Mouse (Mus musculus): Measurements from ENCODE around the gene Adamts17. TPM values are rescaled to one million over a fixed set of nuclear protein-coding genes. Genes with fewer than 3 reads are reported as not detected.
A peak's percentile ranks its signal among the peaks of the same experiment; 100 is the strongest.

The Adamts17 gene
- total and polyA plus RNA-seq, 3 experiments, result 0.47 to 1.5 (median 0.51) TPM

GRCm38 (mm10) chr7:66912866-66913265 is 73.3 kb downstream of the Adamts17 start:
- TF ChIP-seq CTCF (IDR thresholded peaks at IDR 0.05) (no peak), POLR2A (IDR thresholded peaks at IDR 0.05; ENCODE audit: insufficient read depth, low read depth, low read length) (no peak), EP300 (IDR thresholded peaks at IDR 0.05; ENCODE audit: insufficient read depth, low read depth, low read length) (no peak)
- peaks cover 7% of the 10 kb centered on the region for H3K4me1 ChIP-seq (ENCODE audit: control insufficient read depth, insufficient read depth, low read length)
- H3K9ac ChIP-seq (ENCODE audit: low read depth, low read length), result no peak overlapping the region
- intact Hi-C loops (cut with DNase I), result no loop called here
- no peaks in the 10 kb centered on the region for H3K27me3 ChIP-seq (ENCODE audit: control insufficient read depth, insufficient read depth, low read length)
- H3K27ac ChIP-seq, result no peak overlapping the region
- no peaks in the 10 kb centered on the region for H3K36me3 ChIP-seq (ENCODE audit: control insufficient read depth, insufficient read depth, low read length)
- no peak overlapping the region for H3K4me3 ChIP-seq
- H3K79me2 ChIP-seq (replicated peaks; ENCODE audit: control insufficient read depth, insufficient read depth, low read length), result no peaks in the 10 kb centered on the region
- peak; percentile 48 to 59 for DNase-seq
- WGBS, result 25% methylated on average over 5 of the region's 5 CpGs

DNA sequence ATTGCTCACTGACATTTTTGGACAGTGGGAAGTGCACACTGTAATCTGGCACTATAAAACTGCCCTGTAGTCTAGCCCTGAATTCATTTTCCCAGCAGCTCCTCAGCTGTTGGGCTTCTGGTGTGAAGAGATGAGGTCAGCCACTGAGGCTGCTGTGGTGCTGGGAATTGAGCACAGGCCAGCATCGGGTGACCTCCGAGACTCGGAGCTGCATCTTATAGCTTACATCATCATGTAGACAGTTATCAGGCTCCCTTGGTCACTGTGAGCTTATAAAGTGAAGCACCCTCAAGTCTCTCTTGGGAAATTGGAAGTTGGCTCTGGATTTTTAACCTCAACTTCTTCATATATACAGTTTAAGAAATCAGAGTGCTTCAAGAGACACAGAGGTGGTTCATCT is 84.1 kb downstream of the Adamts17 start:
- Histone ChIP-seq H3K4me1 (ENCODE audit: control insufficient read depth, insufficient read depth, low read length) (peaks cover 3% of the 10 kb centered on the region; the same call in 1 of the 2 replicates), H3K4me3 (no peak overlapping the region), H3K79me2 (replicated peaks; ENCODE audit: control insufficient read depth, insufficient read depth, low read length) (no peaks in the 10 kb centered on the region), H3K9ac (ENCODE audit: low read depth, low read length) (no peak overlapping the region), H3K36me3 (ENCODE audit: control insufficient read depth, insufficient read depth, low read length) (no peaks in the 10 kb centered on the region), H3K27ac (no peak overlapping the region), H3K27me3 (ENCODE audit: control insufficient read depth, insufficient read depth, low read length) (no peaks in the 10 kb centered on the region)
- intact Hi-C loops (cut with DNase I), result no loop called here
- TF ChIP-seq CTCF (IDR thresholded peaks at IDR 0.05) (no peak), POLR2A (IDR thresholded peaks at IDR 0.05; ENCODE audit: insufficient read depth, low read depth, low read length) (no peak), EP300 (IDR thresholded peaks at IDR 0.05; ENCODE audit: insufficient read depth, low read depth, low read length) (no peak)
- 79% methylated on average over 3 of the region's 3 CpGs for WGBS
- DNase-seq, result no peak

GRCm38 (mm10) chr7:66924104-66924503 is 84.6 kb downstream of the Adamts17 start:
- Histone ChIP-seq H3K79me2 (replicated peaks; ENCODE audit: control insufficient read depth, insufficient read depth, low read length) (no peaks in the 10 kb centered on the region), H3K27ac (no peak overlapping the region), H3K36me3 (ENCODE audit: control insufficient read depth, insufficient read depth, low read length) (no peaks in the 10 kb centered on the region), H3K4me3 (no peak overlapping the region), H3K9ac (ENCODE audit: low read depth, low read length) (no peak overlapping the region), H3K4me1 (ENCODE audit: control insufficient read depth, insufficient read depth, low read length) (peaks cover 3% of the 10 kb centered on the region), H3K27me3 (ENCODE audit: control insufficient read depth, insufficient read depth, low read length) (no peaks in the 10 kb centered on the region)
- intact Hi-C loops (cut with DNase I), result no loop called here
- TF ChIP-seq CTCF (IDR thresholded peaks at IDR 0.05) (no peak), EP300 (IDR thresholded peaks at IDR 0.05; ENCODE audit: insufficient read depth, low read depth, low read length) (no peak), POLR2A (IDR thresholded peaks at IDR 0.05; ENCODE audit: insufficient read depth, low read depth, low read length) (no peak)
- no peak for DNase-seq
- 100% methylated on average over 1 of the region's 1 CpGs for WGBS

- WGBS, result 15% methylated on average over 6 of the region's 6 CpGs
- TF ChIP-seq POLR2A (IDR thresholded peaks at IDR 0.05; ENCODE audit: insufficient read depth, low read depth, low read length), result no peak
- 0 out of 2 replicates have a peak, but pooled peaks have one; percentile 32 for TF ChIP-seq EP300 (IDR thresholded peaks at IDR 0.05; ENCODE audit: insufficient read depth, low read depth, low read length)
- H3K27me3 ChIP-seq (ENCODE audit: control insufficient read depth, insufficient read depth, low read length), result no peaks in the 10 kb centered on the region
- DNase-seq, result peak; percentile 76 to 84
- intact Hi-C loops (cut with DNase I), result loop anchor here (5.0 kb wide), 1 partner anchor 87 kb away; no protein-coding TSS in a partner anchor
- no peaks in the 10 kb centered on the region for H3K79me2 ChIP-seq (replicated peaks; ENCODE audit: control insufficient read depth, insufficient read depth, low read length)
- no peak overlapping the region for H3K9ac ChIP-seq (ENCODE audit: low read depth, low read length)
- H3K27ac ChIP-seq, result no peak overlapping the region
- peaks cover 17% of the 10 kb centered on the region for H3K4me1 ChIP-seq (ENCODE audit: control insufficient read depth, insufficient read depth, low read length)
- no peaks in the 10 kb centered on the region for H3K36me3 ChIP-seq (ENCODE audit: control insufficient read depth, insufficient read depth, low read length)
- no peak overlapping the region for H3K4me3 ChIP-seq
Observed at GRCm38 (mm10) chr7:66929263-66929662, 89.7 kb downstream of the Adamts17 start.

DNA sequence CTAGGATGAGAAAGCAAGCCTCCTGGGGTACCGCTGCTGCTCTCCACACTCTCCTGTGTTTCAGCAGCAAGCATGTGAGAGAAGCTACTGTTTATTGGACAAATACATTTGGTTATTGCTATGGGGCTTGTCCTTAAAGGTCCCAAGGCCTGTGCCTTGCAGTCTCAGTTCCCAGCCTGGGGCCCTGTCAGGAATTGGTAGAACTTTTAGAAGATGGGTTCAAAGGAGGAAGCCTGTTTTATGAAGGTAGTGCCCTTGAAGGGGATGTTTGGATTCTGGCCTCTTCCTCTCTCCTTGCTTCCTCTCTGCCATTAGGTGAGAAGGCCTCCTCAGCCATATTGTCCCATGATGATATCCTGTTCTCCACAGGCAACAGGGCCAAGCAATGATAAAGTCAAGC is 91.8 kb downstream of the Adamts17 start:
- intact Hi-C loops (cut with DNase I), result no loop called here
- 100% methylated on average over 1 of the region's 1 CpGs for WGBS
- DNase-seq, result no peak
- Histone ChIP-seq H3K27me3 (ENCODE audit: control insufficient read depth, insufficient read depth, low read length) (no peaks in the 10 kb centered on the region), H3K79me2 (replicated peaks; ENCODE audit: control insufficient read depth, insufficient read depth, low read length) (no peaks in the 10 kb centered on the region), H3K27ac (no peak overlapping the region), H3K4me3 (no peak overlapping the region), H3K9ac (ENCODE audit: low read depth, low read length) (no peak overlapping the region), H3K36me3 (ENCODE audit: control insufficient read depth, insufficient read depth, low read length) (no peaks in the 10 kb centered on the region), H3K4me1 (ENCODE audit: control insufficient read depth, insufficient read depth, low read length) (peaks cover 17% of the 10 kb centered on the region)
- no peak for TF ChIP-seq CTCF (IDR thresholded peaks at IDR 0.05)
- no peak for TF ChIP-seq POLR2A (IDR thresholded peaks at IDR 0.05; ENCODE audit: insufficient read depth, low read depth, low read length)
- TF ChIP-seq EP300 (IDR thresholded peaks at IDR 0.05; ENCODE audit: insufficient read depth, low read depth, low read length), result no peak

DNA sequence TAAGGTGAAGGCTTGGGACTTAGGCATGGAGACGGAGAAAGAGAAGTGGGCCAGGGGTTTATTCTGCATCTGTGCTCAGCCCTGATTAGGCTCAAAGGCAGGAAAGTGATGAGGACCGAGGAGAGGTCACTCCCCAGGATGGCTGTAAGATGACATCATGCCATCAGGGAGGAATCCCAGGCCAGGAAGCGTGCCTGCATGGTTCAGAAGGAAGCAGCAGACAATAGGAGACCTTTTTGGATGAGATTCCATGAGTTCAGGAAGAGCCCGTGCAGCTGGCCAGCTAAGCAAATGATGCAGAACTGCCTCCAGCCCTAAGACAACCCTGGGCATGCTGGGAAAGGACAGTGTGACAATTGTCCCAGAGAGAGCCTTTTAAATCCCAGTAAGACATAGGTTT is 93.7 kb downstream of the Adamts17 start:
- Histone ChIP-seq H3K27me3 (ENCODE audit: control insufficient read depth, insufficient read depth, low read length) (no peaks in the 10 kb centered on the region), H3K79me2 (replicated peaks; ENCODE audit: control insufficient read depth, insufficient read depth, low read length) (no peaks in the 10 kb centered on the region), H3K4me1 (ENCODE audit: control insufficient read depth, insufficient read depth, low read length) (peaks cover 16% of the 10 kb centered on the region), H3K27ac (peak overlapping the region; percentile 40), H3K36me3 (ENCODE audit: control insufficient read depth, insufficient read depth, low read length) (no peaks in the 10 kb centered on the region), H3K9ac (ENCODE audit: low read depth, low read length) (no peak overlapping the region), H3K4me3 (no peak overlapping the region)
- intact Hi-C loops (cut with DNase I), result loop anchor here (1.0 kb wide), 1 partner anchor 41 kb away; no protein-coding TSS in a partner anchor
- TF ChIP-seq CTCF (IDR thresholded peaks at IDR 0.05) (no peak), POLR2A (IDR thresholded peaks at IDR 0.05; ENCODE audit: insufficient read depth, low read depth, low read length) (no peak), EP300 (IDR thresholded peaks at IDR 0.05; ENCODE audit: insufficient read depth, low read depth, low read length) (peak; percentile 92)
- DNase-seq, result peak; percentile 42 to 68
- 23% methylated on average over 4 of the region's 4 CpGs for WGBS
